In genomic region chr10:87690831-87691230, GRCm38 (mm10) we compare ENCODE assay signal across 13 mouse cellular contexts.
A peak's percentile ranks its signal among the peaks of the same experiment; 100 is the strongest.
DNase-seq lines count a peak whose midpoint lies in the region; ATAC-seq and TF ChIP-seq lines count a peak whose summit lies in the region.
"Had no signal": no experiment of that assay in that cellular context is flagged by ENCODE, and none has a peak within 500 bp of the region (broad histone marks: within the 10 kb centered on the region; RNA-seq: fewer than 3 reads in every experiment).

No protein-coding gene starts in this region.

- TF ChIP-seq CTCF in layer of hippocampus, adult 2 months (conservative IDR thresholded peaks at IDR 0.05) = peak; percentile 73
- peak; percentile 50 to 85; a peak in 3 of 4 replicates for TF ChIP-seq CTCF in CH12.LX (conservative IDR thresholded peaks at IDR 0.05 in 1 of 2, IDR thresholded peaks at IDR 0.05 in 1 of 2; ENCODE audit: low read depth in 2 of 2, low read length in 2 of 2)

- DNase-seq in heart, adult 8-10 months (ENCODE audit: low spot score) = peak; percentile 21
- DNase-seq in heart, embryonic 10.5 days (ENCODE audit: low spot score) = no peak
- no peak for DNase-seq in layer of hippocampus, adult 2 months (ENCODE audit: low spot score in 2 of 2)
- no peak for DNase-seq in layer of hippocampus, adult 9-10 months (ENCODE audit: low spot score)
- peak; percentile 42 for DNase-seq in CH12.LX (ENCODE audit: extremely low read depth)
- peak; percentile 19 for DNase-seq in adrenal gland, postnatal 25 days
- no peak for DNase-seq in thymus, postnatal 25 days
- DNase-seq: cerebellum, adult 18-20 months had no signal

- H3K9me3 ChIP-seq in heart, embryonic 10.5 days = no peaks in the 10 kb centered on the region
- no peaks in the 10 kb centered on the region for H3K9me3 ChIP-seq in CH12.LX (replicated peaks; ENCODE audit: low read length)
- H3K9me3 ChIP-seq: embryonic facial prominence, embryonic 12.5 days; hindbrain, embryonic 13.5 days had no signal

- H3K27me3 ChIP-seq in heart, embryonic 10.5 days (ENCODE audit: insufficient read depth, poor library complexity, severe bottlenecking) = no peaks in the 10 kb centered on the region
- no peaks in the 10 kb centered on the region for H3K27me3 ChIP-seq in CH12.LX (replicated peaks)
- H3K27me3 ChIP-seq: embryonic facial prominence, embryonic 12.5 days; hindbrain, embryonic 13.5 days had no signal

- dilution Hi-C loops in CH12.LX (cut with MboI; ENCODE audit: extremely low pct_ligation_motif_present, extremely low pct_unique_long_range_greater_than_20kb, low sequenced_read_pairs) = no loop called here

- in situ Hi-C loops in CH12.LX (cut with MboI; ENCODE audit: low pct_ligation_motif_present, low pct_unique_long_range_greater_than_20kb, low sequenced_read_pairs) = loop anchor here (25.0 kb wide), 1 partner anchor 271 kb away; no protein-coding TSS in a partner anchor

- H3K27ac ChIP-seq in heart, embryonic 10.5 days = no peak overlapping the region
- no peak overlapping the region for H3K27ac ChIP-seq in layer of hippocampus, adult 2 months
- no peak overlapping the region for H3K27ac ChIP-seq in CH12.LX (ENCODE audit: insufficient read depth, low read depth)
- H3K27ac ChIP-seq: embryonic facial prominence, embryonic 12.5 days; hindbrain, embryonic 13.5 days had no signal

- H3K4me3 ChIP-seq in heart, embryonic 10.5 days = no peak overlapping the region
- no peak overlapping the region for H3K4me3 ChIP-seq in layer of hippocampus, adult 2 months
- H3K4me3 ChIP-seq in CH12.LX (replicated peaks in 1 of 3; ENCODE audit: low read depth in 2 of 3, low read length in 2 of 3, poor library complexity in 1 of 3) = no peak overlapping the region
- H3K4me3 ChIP-seq: embryonic facial prominence, embryonic 12.5 days; hindbrain, embryonic 13.5 days; myocyte had no signal

- H3K9ac ChIP-seq in CH12.LX (ENCODE audit: insufficient read depth, low read depth) = no peak overlapping the region
- H3K9ac ChIP-seq: embryonic facial prominence, embryonic 12.5 days; hindbrain, embryonic 13.5 days had no signal

- no peaks in the 10 kb centered on the region for H3K36me3 ChIP-seq in heart, embryonic 10.5 days
- no peaks in the 10 kb centered on the region for H3K36me3 ChIP-seq in CH12.LX (replicated peaks in 1 of 2; ENCODE audit: control insufficient read depth in 1 of 2, insufficient read depth in 1 of 2, low read length in 1 of 2)
- H3K36me3 ChIP-seq: embryonic facial prominence, embryonic 12.5 days; hindbrain, embryonic 13.5 days had no signal

- peak; percentile 93 for TF ChIP-seq RAD21 in CH12.LX (IDR thresholded peaks at IDR 0.05; ENCODE audit: low read depth, low read length)

- H3K4me2 ChIP-seq in CH12.LX (ENCODE audit: insufficient read depth, low read depth, poor library complexity, severe bottlenecking) = no peak overlapping the region
- H3K4me2 ChIP-seq: embryonic facial prominence, embryonic 12.5 days; hindbrain, embryonic 13.5 days had no signal

- TF ChIP-seq EP300 in CH12.LX (IDR thresholded peaks at IDR 0.05; ENCODE audit: low read length) = no peak

- ATAC-seq in cerebellum, adult (ENCODE audit: insufficient number of reproducible peaks, low FRiP score, low TSS enrichment) = no peak
- ATAC-seq: forebrain, embryonic 14.5 days had no signal

- H3K4me1 ChIP-seq in heart, embryonic 10.5 days = no peaks in the 10 kb centered on the region
- H3K4me1 ChIP-seq in CH12.LX (ENCODE audit: control insufficient read depth in 1 of 2, insufficient read depth in 2 of 2) = peaks cover 1 to 24% of the 10 kb centered on the region in 2 experiments; a peak in 2 of 4 replicates
- H3K4me1 ChIP-seq: embryonic facial prominence, embryonic 12.5 days; hindbrain, embryonic 13.5 days had no signal

- no peak for TF ChIP-seq POLR2A in CH12.LX (IDR thresholded peaks at IDR 0.05; ENCODE audit: low read depth, low read length)

- no peaks in the 10 kb centered on the region for H3K79me2 ChIP-seq in CH12.LX (replicated peaks; ENCODE audit: control insufficient read depth, extremely low read depth, insufficient read depth, poor library complexity, severe bottlenecking)

TF ChIP-seq in CH12.LX, 34 proteins besides CTCF, POLR2A, EP300 and RAD21:
- TF ChIP-seq MYC (IDR thresholded peaks at IDR 0.05; ENCODE audit: low read depth, low read length) (no peak), MXI1 (IDR thresholded peaks at IDR 0.05; ENCODE audit: low read depth, low read length) (no peak), USF1 (IDR thresholded peaks at IDR 0.05; ENCODE audit: low read depth, low read length) (no peak), MEF2A (IDR thresholded peaks at IDR 0.05; ENCODE audit: borderline replicate concordance, low read depth, low read length) (no peak), SIN3A (IDR thresholded peaks at IDR 0.05; ENCODE audit: low read length) (no peak), TCF12 (IDR thresholded peaks at IDR 0.05; ENCODE audit: low read depth, low read length) (no peak), ZC3H11A (IDR thresholded peaks at IDR 0.05; ENCODE audit: low read depth, low read length) (peak; percentile 58), CHD1 (IDR thresholded peaks at IDR 0.05; ENCODE audit: low read depth, low read length) (no peak), SMC3 (IDR thresholded peaks at IDR 0.05; ENCODE audit: low read depth, low read length) (peak; percentile 77), ZKSCAN1 (IDR thresholded peaks at IDR 0.05; ENCODE audit: borderline replicate concordance, low read depth, low read length) (no peak), ZMIZ1 (IDR thresholded peaks at IDR 0.05; ENCODE audit: low read depth, low read length) (no peak), BHLHE40 (IDR thresholded peaks at IDR 0.05; ENCODE audit: low read depth, low read length) (no peak), POLR2AphosphoS2 (IDR thresholded peaks at IDR 0.05; ENCODE audit: low read depth, low read length) (no peak), KAT2A (IDR thresholded peaks at IDR 0.05; ENCODE audit: insufficient replicate concordance, low read length) (no peak), ZNF384 (IDR thresholded peaks at IDR 0.05; ENCODE audit: low read depth, low read length) (peak; percentile 32; the same call in 1 of the 2 replicates)

Comparison
In these comparisons a context has a peak if more than half of its experiments do, and no peak if none do; other contexts are left out.
1. DNase-seq: peak in heart, adult 8-10 months (single experiment), CH12.LX (single experiment) and adrenal gland, postnatal 25 days (single experiment); none in heart, embryonic 10.5 days (single experiment), layer of hippocampus, adult 2 months (0 of 2), layer of hippocampus, adult 9-10 months (single experiment) and thymus, postnatal 25 days (single experiment).